Mouse (Mus musculus): ENCODE data around the gene Slc39a8.

DNA sequence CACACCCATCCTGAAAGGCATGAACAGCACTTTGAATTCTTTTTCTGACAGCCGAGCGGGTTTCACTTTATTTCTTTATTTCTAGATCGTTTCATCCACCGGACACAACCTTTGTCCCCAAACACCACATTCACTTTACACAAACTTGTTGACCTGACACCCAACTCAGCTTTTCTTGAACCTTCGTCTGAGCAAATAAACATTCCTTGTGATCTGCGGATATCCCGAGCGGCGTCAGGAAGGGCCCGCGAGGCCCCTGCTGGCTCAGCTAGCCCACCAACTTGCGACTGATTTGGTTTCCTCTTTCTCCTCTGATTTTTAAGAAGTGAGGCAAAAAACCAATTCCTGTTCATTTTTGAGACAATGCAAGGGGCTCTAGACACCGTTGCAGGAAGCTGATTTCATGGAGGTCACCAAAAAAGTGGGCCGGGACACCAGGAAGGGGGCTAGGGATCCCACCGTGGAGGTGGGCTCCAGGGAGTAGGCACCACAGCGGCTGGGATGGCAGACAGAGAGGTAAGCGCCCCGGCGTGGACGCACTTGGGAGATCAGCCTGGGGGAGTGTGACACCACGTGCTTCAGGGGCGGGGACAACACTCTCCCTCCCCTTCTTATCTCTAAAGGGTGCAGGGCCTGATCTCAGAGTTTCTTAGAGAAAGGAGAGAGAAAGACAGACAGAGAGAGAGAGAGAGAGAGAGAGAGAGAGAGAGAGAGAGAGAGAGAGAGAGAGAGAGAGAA lies at the start of gene Slc39a8:
- TF ChIP-seq POLR2A (IDR thresholded peaks at IDR 0.05; ENCODE audit: insufficient read depth, low read depth, low read length), result no peak
- TF ChIP-seq CTCF (IDR thresholded peaks at IDR 0.05), result peak; percentile 61
- no peak for TF ChIP-seq EP300 (IDR thresholded peaks at IDR 0.05; ENCODE audit: insufficient read depth, low read depth, low read length)

Measured in heart, adult 2 months (tissue).